Mouse (Mus musculus): ENCODE data around the gene Cenpp.

DNA sequence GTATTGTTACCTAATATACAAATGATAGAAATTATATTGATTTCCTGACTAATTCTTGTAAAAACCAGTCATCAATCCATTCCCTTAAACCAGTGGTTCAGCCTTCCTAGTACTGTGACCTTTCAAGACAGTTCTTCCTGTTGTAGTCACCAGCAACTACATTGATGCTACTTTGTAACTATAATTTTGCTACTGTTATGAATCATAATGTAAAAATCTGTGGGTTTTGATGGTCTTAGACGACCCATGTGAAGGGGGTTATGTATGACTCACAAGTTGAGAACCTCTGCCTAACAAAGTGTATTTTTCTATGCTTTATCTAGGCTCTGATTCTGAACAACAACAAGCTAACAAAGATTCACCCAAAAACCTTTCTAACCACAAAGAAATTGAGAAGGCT, 95.7 kb downstream of the Cenpp start:
- TF ChIP-seq POLR2A (IDR thresholded peaks at IDR 0.05; ENCODE audit: insufficient read depth, low read length) = no peak
- no peak for TF ChIP-seq CTCF (IDR thresholded peaks at IDR 0.05; ENCODE audit: low read depth, low read length)
- no peak for TF ChIP-seq EP300 (IDR thresholded peaks at IDR 0.05; ENCODE audit: insufficient read depth, low read depth, low read length)
